Mouse (Mus musculus) midbrain, embryonic 14.5 days (tissue): ENCODE measurements around the gene Arhgap22. TPM values are rescaled to one million over a fixed set of nuclear protein-coding genes. Genes with fewer than 3 reads are reported as not detected.

Experiments used
- ATAC-seq: fragments of 200-750 bp; cut with Nextera tagmentation; 2 replicates; pipeline ENCODE4 v1.8.0; 2017; ENCODE audit warnings: moderate number of reproducible peaks, moderate library complexity; ENCODE audit not compliant: low FRiP score, low TSS enrichment
- DNase-seq: peaks from one replicate; pipeline ENCODE4 v3.0.0-alpha.2; 2015
- H3K27ac ChIP-seq: fragments of 300-500 bp; sonication (generic); replicated peaks from 2 replicates; pipeline ENCODE4 v1.5.1; 2014; ENCODE audit warnings: mild to moderate bottlenecking, low read depth, low read length, moderate library complexity
- H3K27me3 ChIP-seq: fragments of 300-500 bp; sonication (generic); 2 replicates; pipeline ENCODE4 v1.6.1; 2014; ENCODE audit warnings: low read length, control low read depth, mixed read lengths; ENCODE audit not compliant: control insufficient read depth, insufficient read depth
- H3K36me3 ChIP-seq: fragments of 300-500 bp; sonication (generic); 2 replicates; pipeline ENCODE4 v1.6.1; 2014; ENCODE audit warnings: low read length, control low read depth; ENCODE audit not compliant: control insufficient read depth, insufficient read depth
- H3K4me1 ChIP-seq: fragments of 300-500 bp; sonication (generic); 2 replicates; pipeline ENCODE4 v1.6.1; 2014; ENCODE audit warnings: mild to moderate bottlenecking, antibody characterized with exemption, low read length, control low read depth; ENCODE audit not compliant: control insufficient read depth, insufficient read depth
- H3K4me2 ChIP-seq: fragments of 300-500 bp; sonication (generic); 2 replicates; pipeline ENCODE4 v1.6.1; 2014; ENCODE audit warnings: mild to moderate bottlenecking, low read length, moderate library complexity
- H3K4me3 ChIP-seq: fragments of 300-500 bp; sonication (generic); replicated peaks from 2 replicates; pipeline ENCODE4 v1.5.1; 2014; ENCODE audit warnings: low read depth, low read length
- H3K9ac ChIP-seq: fragments of 300-500 bp; sonication (generic); replicated peaks from 2 replicates; pipeline ENCODE4 v1.6.1; 2014; ENCODE audit warnings: mild to moderate bottlenecking, low read length, moderate library complexity
- H3K9me3 ChIP-seq: fragments of 300-500 bp; sonication (generic); 2 replicates; pipeline ENCODE4 v1.6.1; 2016; ENCODE audit warnings: low read length, control low read depth, mixed read lengths; ENCODE audit not compliant: control insufficient read depth
- WGBS: fragments of 180-500 bp; shearing (Covaris S2); extraction: QIAGEN DNeasy Blood & Tissue Kit; methylation state at CpG from one replicate; pipeline ENCODE4 v1.1.7; 2014; 5-methylcytosine and 5-hydroxymethylcytosine counted together
- polyA plus RNA-seq: library from polyadenylated mRNA; unstranded; fragments of >200 nt; fragmentation: Nextera tagmentation; extraction: Ambion mirVana; gene quantifications from 2 replicates; pipeline ENCODE4 v1.2.1, GENCODE M21; 2014

The Arhgap22 gene
- polyA plus RNA-seq, 1 experiment from 2014 or later, result 1.4 TPM

- ATAC-seq, result no peak
These were observed 16.8 kb downstream of the Arhgap22 start for GRCm38 (mm10) chr14:33230672-33231071.

GRCm38 (mm10) chr14:33231311-33231710 is 17.5 kb downstream of the Arhgap22 start:
- ATAC-seq, result no peak

More at GRCm38 (mm10) chr14:33230672-33231071, 16.8 kb downstream of the Arhgap22 start:
- no peaks in the 10 kb centered on the region for H3K4me1 ChIP-seq
- H3K4me3 ChIP-seq, result no peak overlapping the region
- no peaks in the 10 kb centered on the region for H3K9me3 ChIP-seq
- H3K36me3 ChIP-seq, result no peaks in the 10 kb centered on the region
- H3K9ac ChIP-seq, result no peak overlapping the region
- no peak for DNase-seq
- no peaks in the 10 kb centered on the region for H3K27me3 ChIP-seq
- H3K27ac ChIP-seq, result no peak overlapping the region
- no peak overlapping the region for H3K4me2 ChIP-seq
- WGBS, result 88% methylated on average over 4 of the region's 4 CpGs

GRCm38 (mm10) chr14:33232048-33232447 is 18.2 kb downstream of the Arhgap22 start:
- Histone ChIP-seq H3K9me3 (no peaks in the 10 kb centered on the region), H3K4me3 (no peak overlapping the region), H3K27ac (no peak overlapping the region), H3K4me2 (no peak overlapping the region), H3K27me3 (no peaks in the 10 kb centered on the region), H3K9ac (no peak overlapping the region), H3K36me3 (no peaks in the 10 kb centered on the region), H3K4me1 (no peaks in the 10 kb centered on the region)
- ATAC-seq (no peak), DNase-seq (no peak)
- 91% methylated on average over 5 of the region's 5 CpGs for WGBS

More at GRCm38 (mm10) chr14:33231311-33231710, 17.5 kb downstream of the Arhgap22 start:
- H3K36me3 ChIP-seq, result no peaks in the 10 kb centered on the region
- no peaks in the 10 kb centered on the region for H3K27me3 ChIP-seq
- H3K4me3 ChIP-seq, result no peak overlapping the region
- H3K9me3 ChIP-seq, result no peaks in the 10 kb centered on the region
- no peak overlapping the region for H3K4me2 ChIP-seq
- no peaks in the 10 kb centered on the region for H3K4me1 ChIP-seq
- WGBS, result 90% methylated on average over 3 of the region's 3 CpGs
- H3K27ac ChIP-seq, result no peak overlapping the region
- H3K9ac ChIP-seq, result no peak overlapping the region
- DNase-seq, result no peak

GRCm38 (mm10) chr14:33235661-33236060 is 21.8 kb downstream of the Arhgap22 start:
- no peak for ATAC-seq
- Histone ChIP-seq H3K36me3 (no peaks in the 10 kb centered on the region), H3K9ac (no peak overlapping the region), H3K4me1 (no peaks in the 10 kb centered on the region), H3K27ac (no peak overlapping the region), H3K4me3 (no peak overlapping the region), H3K9me3 (no peaks in the 10 kb centered on the region), H3K4me2 (no peak overlapping the region), H3K27me3 (no peaks in the 10 kb centered on the region)
- DNase-seq, result peak; percentile 31
- 81% methylated on average over 6 of the region's 6 CpGs for WGBS

GRCm38 (mm10) chr14:33240400-33240799 is 26.6 kb downstream of the Arhgap22 start:
- no peak overlapping the region for H3K4me2 ChIP-seq
- no peak overlapping the region for H3K4me3 ChIP-seq
- no peak overlapping the region for H3K27ac ChIP-seq
- H3K4me1 ChIP-seq, result no peaks in the 10 kb centered on the region
- no peaks in the 10 kb centered on the region for H3K9me3 ChIP-seq
- 74% methylated on average over 2 of the region's 2 CpGs for WGBS
- H3K36me3 ChIP-seq, result no peaks in the 10 kb centered on the region
- H3K9ac ChIP-seq, result no peak overlapping the region
- DNase-seq (no peak), ATAC-seq (no peak)
- H3K27me3 ChIP-seq, result no peaks in the 10 kb centered on the region

GRCm38 (mm10) chr14:33243261-33243660 is 29.4 kb downstream of the Arhgap22 start:
- Histone ChIP-seq H3K9ac (no peak overlapping the region), H3K9me3 (no peaks in the 10 kb centered on the region), H3K4me2 (no peak overlapping the region), H3K27me3 (no peaks in the 10 kb centered on the region), H3K27ac (no peak overlapping the region), H3K4me1 (no peaks in the 10 kb centered on the region), H3K36me3 (no peaks in the 10 kb centered on the region), H3K4me3 (no peak overlapping the region)
- DNase-seq (no peak), ATAC-seq (no peak)
- WGBS, result 59% methylated on average over 2 of the region's 2 CpGs

GRCm38 (mm10) chr14:33244519-33244918 is 30.7 kb downstream of the Arhgap22 start:
- Histone ChIP-seq H3K9me3 (no peaks in the 10 kb centered on the region), H3K36me3 (no peaks in the 10 kb centered on the region), H3K9ac (no peak overlapping the region), H3K27ac (no peak overlapping the region), H3K4me2 (no peak overlapping the region), H3K4me3 (no peak overlapping the region), H3K27me3 (no peaks in the 10 kb centered on the region), H3K4me1 (no peaks in the 10 kb centered on the region)
- no peak for ATAC-seq
- WGBS, result 68% methylated on average over 3 of the region's 3 CpGs
- DNase-seq, result no peak

- H3K4me3 ChIP-seq, result no peak overlapping the region
- no peaks in the 10 kb centered on the region for H3K9me3 ChIP-seq
- WGBS, result 84% methylated on average over 2 of the region's 2 CpGs
- no peak overlapping the region for H3K27ac ChIP-seq
- H3K4me1 ChIP-seq, result peaks cover under 1% of the 10 kb centered on the region; the same call in 1 of the 2 replicates
- H3K36me3 ChIP-seq, result no peaks in the 10 kb centered on the region
- H3K4me2 ChIP-seq, result no peak overlapping the region
- H3K27me3 ChIP-seq, result no peaks in the 10 kb centered on the region
- DNase-seq, result no peak
- no peak for ATAC-seq
- H3K9ac ChIP-seq, result no peak overlapping the region
These were observed 31.1 kb downstream of the Arhgap22 start for GRCm38 (mm10) chr14:33244946-33245345.

GRCm38 (mm10) chr14:33246476-33246875 is 32.6 kb downstream of the Arhgap22 start:
- H3K4me2 ChIP-seq, result no peak overlapping the region
- H3K4me1 ChIP-seq, result peaks cover 14% of the 10 kb centered on the region; the same call in 1 of the 2 replicates
- ATAC-seq (no peak), DNase-seq (peak; percentile 16)
- H3K36me3 ChIP-seq, result no peaks in the 10 kb centered on the region
- H3K9ac ChIP-seq, result no peak overlapping the region
- 27% methylated on average over 8 of the region's 8 CpGs for WGBS
- no peaks in the 10 kb centered on the region for H3K27me3 ChIP-seq
- no peak overlapping the region for H3K4me3 ChIP-seq
- no peak overlapping the region for H3K27ac ChIP-seq
- H3K9me3 ChIP-seq, result no peaks in the 10 kb centered on the region
